Mouse (Mus musculus) erythroblast, embryonic 14.5 days (primary cell): ENCODE results near the gene Ccng2.

ENCODE experiments used
- GATA1 ChIP-seq: IDR thresholded peaks from 2 replicates; pipeline ENCODE4 v1.6.1; 2012; ENCODE audit warnings: low read length, inconsistent platforms, mixed read lengths
- TAL1 ChIP-seq: IDR thresholded peaks from 3 replicates; pipeline ENCODE4 v1.6.1; 2012; ENCODE audit warnings: low read length, inconsistent platforms, mixed read lengths

DNA sequence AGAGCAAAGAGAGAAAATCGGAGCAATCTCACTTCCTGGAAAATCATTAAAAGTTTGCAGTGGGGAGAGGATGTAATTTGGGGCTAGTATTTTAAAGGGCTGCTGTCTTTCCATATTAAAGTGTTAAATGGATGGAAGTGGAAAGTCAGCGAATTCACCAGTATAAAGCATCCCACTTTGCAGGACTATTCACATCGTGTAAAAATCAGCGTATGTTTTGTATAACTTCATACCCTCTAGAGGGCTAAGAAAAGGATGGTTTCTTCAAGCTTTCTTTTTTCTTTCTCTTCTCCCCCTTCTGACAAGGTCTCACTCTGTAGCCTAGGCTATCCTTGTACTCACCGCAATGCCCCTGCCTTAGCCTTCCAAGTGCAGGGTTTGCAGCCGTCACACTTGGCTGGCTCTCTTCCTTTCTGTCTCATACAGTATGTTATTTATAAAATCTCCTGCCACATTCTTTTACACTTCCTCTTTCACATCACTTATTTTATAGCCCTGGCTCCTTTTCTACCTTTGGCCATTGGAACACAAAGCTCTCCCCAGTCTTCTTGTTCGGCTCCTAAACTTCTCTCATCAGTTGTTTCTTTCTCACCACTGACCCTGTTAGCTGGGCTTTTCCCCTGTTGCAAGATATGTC, 1.8 kb upstream of the Ccng2 start:
- TF ChIP-seq TAL1 (no peak), GATA1 (no peak)
